Mouse (Mus musculus) embryonic facial prominence, embryonic 10.5 days (tissue): ENCODE measurements around the gene Pkn1. TPM values are rescaled to one million over a fixed set of nuclear protein-coding genes. Genes with fewer than 3 reads are reported as not detected.

ENCODE experiments used
- DNase-seq: peaks from one replicate; pipeline ENCODE4 v3.0.0-alpha.2; 2017; ENCODE audit warnings: low spot score
- H3K27ac ChIP-seq: fragments of 300-500 bp; sonication (generic); replicated peaks from 2 replicates; pipeline ENCODE4 v1.5.1; 2016; ENCODE audit warnings: mild to moderate bottlenecking
- H3K27me3 ChIP-seq: fragments of 300-500 bp; sonication (generic); replicated peaks from 2 replicates; pipeline ENCODE4 v1.6.1; 2016; ENCODE audit warnings: low read depth, mild to moderate bottlenecking; ENCODE audit not compliant: poor library complexity, severe bottlenecking
- H3K36me3 ChIP-seq: fragments of 300-500 bp; sonication (generic); replicated peaks from 2 replicates; pipeline ENCODE4 v1.6.1; 2016; ENCODE audit warnings: mild to moderate bottlenecking, moderate library complexity
- H3K4me1 ChIP-seq: fragments of 300-500 bp; sonication (generic); 2 replicates; pipeline ENCODE4 v1.6.1; 2016
- H3K4me3 ChIP-seq: fragments of 300-500 bp; sonication (generic); 2 replicates; pipeline ENCODE4 v1.5.1; 2016; ENCODE audit warnings: mild to moderate bottlenecking, moderate library complexity
- H3K9me3 ChIP-seq: fragments of 300-500 bp; sonication (generic); 2 replicates; pipeline ENCODE4 v1.6.1; 2016; ENCODE audit warnings: mild to moderate bottlenecking
- whole genome bisulfite sequencing: fragments of 180-500 bp; shearing (Covaris S2); methylation state at CpG from one replicate; pipeline ENCODE4 v1.1.7; 2016; 5-methylcytosine and 5-hydroxymethylcytosine counted together
- polyA plus RNA-seq: library from polyadenylated mRNA; unstranded; fragments of >200 nt; fragmentation: Nextera tagmentation; extraction: Ambion mirVana; gene quantifications from 2 replicates; pipeline ENCODE4 v1.2.1, GENCODE M21; 2016

Pkn1 gene
- polyA plus RNA-seq, 1 experiment from 2014 or later = 30.9 TPM

- 0 out of 2 replicates have a peak, but pooled peaks cover 3% of the 10 kb centered on the region for H3K9me3 ChIP-seq
- peak overlapping the region; percentile 92 for H3K27ac ChIP-seq
- WGBS = 51% methylated on average over 19 of the region's 19 CpGs
- H3K27me3 ChIP-seq = 0 out of 2 replicates have a peak, but pooled peaks cover 4% of the 10 kb centered on the region
- H3K4me1 ChIP-seq = peaks cover 65% of the 10 kb centered on the region
- H3K36me3 ChIP-seq = peaks cover 8% of the 10 kb centered on the region
- peak; percentile 34 for DNase-seq
- peak overlapping the region; percentile 80 for H3K4me3 ChIP-seq
Observed at GRCm38 (mm10) chr8:83697374-83698220, 1.4 kb downstream of the Pkn1 start.

GRCm38 (mm10) chr8:83695351-83696106, 3.5 kb downstream of the Pkn1 start:
- 90% methylated on average over 13 of the region's 17 CpGs for WGBS
- no peak overlapping the region for H3K27ac ChIP-seq
- H3K4me1 ChIP-seq = peaks cover 61% of the 10 kb centered on the region
- H3K27me3 ChIP-seq = 0 out of 2 replicates have a peak, but pooled peaks cover 4% of the 10 kb centered on the region
- no peak for DNase-seq
- H3K4me3 ChIP-seq = no peak overlapping the region
- H3K9me3 ChIP-seq = no peaks in the 10 kb centered on the region
- H3K36me3 ChIP-seq = peaks cover 29% of the 10 kb centered on the region

GRCm38 (mm10) chr8:83694369-83695160, 4.4 kb downstream of the Pkn1 start:
- Histone ChIP-seq H3K4me3 (no peak overlapping the region), H3K27ac (no peak overlapping the region), H3K4me1 (peaks cover 51% of the 10 kb centered on the region), H3K36me3 (peaks cover 38% of the 10 kb centered on the region), H3K27me3 (0 out of 2 replicates have a peak, but pooled peaks cover 4% of the 10 kb centered on the region), H3K9me3 (no peaks in the 10 kb centered on the region)
- 88% methylated on average over 11 of the region's 11 CpGs for WGBS
- DNase-seq = no peak

GRCm38 (mm10) chr8:83693609-83694236, 5.3 kb downstream of the Pkn1 start:
- H3K27me3 ChIP-seq = 0 out of 2 replicates have a peak, but pooled peaks cover 4% of the 10 kb centered on the region
- no peak overlapping the region for H3K27ac ChIP-seq
- WGBS = 82% methylated on average over 10 of the region's 10 CpGs
- no peaks in the 10 kb centered on the region for H3K9me3 ChIP-seq
- no peak overlapping the region for H3K4me3 ChIP-seq
- peaks cover 42% of the 10 kb centered on the region for H3K36me3 ChIP-seq
- peaks cover 44% of the 10 kb centered on the region for H3K4me1 ChIP-seq
- DNase-seq = no peak

- Histone ChIP-seq H3K27me3 (no peaks in the 10 kb centered on the region), H3K27ac (no peak overlapping the region), H3K4me1 (peaks cover 17% of the 10 kb centered on the region; the same call in 1 of the 2 replicates), H3K36me3 (peaks cover 73% of the 10 kb centered on the region), H3K9me3 (no peaks in the 10 kb centered on the region), H3K4me3 (no peak overlapping the region)
- DNase-seq = no peak
- WGBS = 89% methylated on average over 6 of the region's 6 CpGs
Observed at GRCm38 (mm10) chr8:83689264-83689663, 9.7 kb downstream of the Pkn1 start.

GRCm38 (mm10) chr8:83684517-83684916, 14.5 kb downstream of the Pkn1 start:
- 93% methylated on average over 9 of the region's 9 CpGs for WGBS
- H3K27ac ChIP-seq = no peak overlapping the region
- no peaks in the 10 kb centered on the region for H3K9me3 ChIP-seq
- H3K27me3 ChIP-seq = no peaks in the 10 kb centered on the region
- H3K36me3 ChIP-seq = peaks cover 84% of the 10 kb centered on the region
- H3K4me1 ChIP-seq = peaks cover 25% of the 10 kb centered on the region
- H3K4me3 ChIP-seq = no peak overlapping the region
- DNase-seq = no peak

GRCm38 (mm10) chr8:83681099-83681498, 17.9 kb downstream of the Pkn1 start:
- Histone ChIP-seq H3K4me3 (peak overlapping the region; percentile 34), H3K36me3 (peaks cover 96% of the 10 kb centered on the region), H3K27ac (peak overlapping the region; percentile 84), H3K4me1 (peaks cover 28% of the 10 kb centered on the region), H3K9me3 (no peaks in the 10 kb centered on the region), H3K27me3 (no peaks in the 10 kb centered on the region)
- DNase-seq = peak; percentile 74
- 14% methylated on average over 6 of the region's 6 CpGs for WGBS

GRCm38 (mm10) chr8:83680603-83681002, 18.4 kb downstream of the Pkn1 start:
- no peaks in the 10 kb centered on the region for H3K9me3 ChIP-seq
- H3K4me1 ChIP-seq = peaks cover 28% of the 10 kb centered on the region
- peak overlapping the region; percentile 34; the same call in 1 of the 2 replicates for H3K4me3 ChIP-seq
- no peaks in the 10 kb centered on the region for H3K27me3 ChIP-seq
- peak overlapping the region; percentile 84 for H3K27ac ChIP-seq
- peaks cover 95% of the 10 kb centered on the region for H3K36me3 ChIP-seq
- WGBS = 69% methylated on average over 5 of the region's 5 CpGs
- no peak for DNase-seq

GRCm38 (mm10) chr8:83679866-83680265, 19.1 kb downstream of the Pkn1 start:
- Histone ChIP-seq H3K27me3 (no peaks in the 10 kb centered on the region), H3K4me3 (no peak overlapping the region), H3K36me3 (peaks cover 95% of the 10 kb centered on the region), H3K9me3 (no peaks in the 10 kb centered on the region), H3K27ac (no peak overlapping the region), H3K4me1 (peaks cover 28% of the 10 kb centered on the region)
- WGBS = 92% methylated on average over 12 of the region's 12 CpGs
- DNase-seq = no peak

GRCm38 (mm10) chr8:83674497-83674896, 24.5 kb downstream of the Pkn1 start:
- Histone ChIP-seq H3K36me3 (peaks cover 97% of the 10 kb centered on the region), H3K4me1 (peaks cover 9% of the 10 kb centered on the region; the same call in 1 of the 2 replicates), H3K4me3 (no peak overlapping the region), H3K27me3 (0 out of 2 replicates have a peak, but pooled peaks cover 1% of the 10 kb centered on the region), H3K27ac (no peak overlapping the region), H3K9me3 (no peaks in the 10 kb centered on the region)
- WGBS = 83% methylated on average over 5 of the region's 5 CpGs
- no peak for DNase-seq

GRCm38 (mm10) chr8:83672936-83673335, 26.0 kb downstream of the Pkn1 start:
- H3K9me3 ChIP-seq = no peaks in the 10 kb centered on the region
- 59% methylated on average over 5 of the region's 5 CpGs for WGBS
- H3K4me1 ChIP-seq = peaks cover 22% of the 10 kb centered on the region
- H3K27me3 ChIP-seq = peaks cover 12% of the 10 kb centered on the region
- peaks cover 85% of the 10 kb centered on the region for H3K36me3 ChIP-seq
- no peak for DNase-seq
- H3K27ac ChIP-seq = no peak overlapping the region
- no peak overlapping the region for H3K4me3 ChIP-seq
